Mouse (Mus musculus): ENCODE measurements around the gene Zscan29. TPM values are rescaled to one million over a fixed set of nuclear protein-coding genes. Genes with fewer than 3 reads are reported as not detected.

Gene Zscan29
- 10 to 100 TPM; 36.3 to 41.3 TPM for polyA plus RNA-seq (2017; shearing (Covaris generic))

DNA sequence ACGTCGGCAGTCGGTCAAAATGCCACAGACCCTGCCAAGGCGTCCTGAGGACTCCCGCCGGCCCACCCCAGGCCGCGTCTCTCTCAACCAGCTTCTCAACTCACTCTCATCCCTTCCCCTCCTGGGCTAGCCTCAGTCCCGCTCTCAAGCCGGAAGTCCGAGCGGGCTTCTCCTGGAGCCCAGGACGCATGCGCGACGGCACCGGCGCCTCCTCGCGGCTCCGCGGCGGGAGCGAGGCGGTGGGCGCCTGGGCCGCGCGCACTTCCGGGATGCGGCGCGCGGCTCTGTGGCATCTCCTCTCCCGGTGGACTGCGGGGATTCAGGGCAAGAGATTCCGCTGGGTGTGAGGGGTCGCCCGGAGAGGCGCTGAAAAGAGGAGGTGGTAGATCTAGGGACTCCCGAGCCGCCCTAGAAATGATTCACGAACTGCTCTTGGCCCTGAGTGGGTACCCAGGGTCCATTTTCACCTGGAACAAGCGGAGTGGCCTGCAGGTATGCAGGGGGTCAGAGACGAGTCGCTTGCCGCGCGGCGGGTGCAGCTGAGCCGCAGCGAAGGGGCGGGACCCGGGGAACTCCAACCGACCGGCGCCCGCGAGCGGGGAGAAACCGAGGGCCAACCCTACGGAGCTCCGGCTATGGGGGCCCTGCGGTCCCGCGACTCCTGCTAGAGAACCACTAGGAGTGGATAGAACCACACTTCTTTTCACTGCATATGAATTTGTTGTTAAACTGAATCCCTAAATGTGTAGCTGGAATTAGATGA, at the start of gene Zscan29:
TSS of gene Zscan29 (minus strand) at position 146 of the 763 bp plus-strand sequence.

DNA sequence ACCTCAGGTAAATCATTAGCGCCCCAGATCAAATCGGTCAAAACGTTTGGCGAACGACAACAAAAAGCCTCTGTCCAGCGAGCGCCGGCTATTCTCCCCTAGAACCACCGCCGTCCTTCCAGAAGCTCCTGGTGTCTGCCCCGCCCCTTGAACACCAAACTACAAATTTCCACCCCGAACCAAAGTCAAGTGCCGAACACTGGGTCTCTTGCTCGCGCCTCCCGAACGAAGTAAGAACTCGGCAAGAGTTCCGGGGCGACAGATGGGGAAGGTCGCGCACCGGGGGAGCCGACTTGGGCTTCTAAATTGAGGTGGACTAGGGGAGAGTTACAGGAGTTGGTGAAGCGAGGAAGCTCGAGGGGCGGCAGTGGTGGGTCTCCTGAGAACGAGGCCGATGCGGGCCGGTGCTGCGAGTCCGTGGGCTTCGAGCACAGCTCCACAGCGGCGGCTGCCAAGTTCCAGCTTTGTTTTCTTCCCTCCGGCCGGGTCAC, 399 bp downstream of the Zscan29 start, which contains the start of gene Tubgcp4:
TSS of gene Tubgcp4 (plus strand) at position 174 of the 491 bp plus-strand sequence.

DNA sequence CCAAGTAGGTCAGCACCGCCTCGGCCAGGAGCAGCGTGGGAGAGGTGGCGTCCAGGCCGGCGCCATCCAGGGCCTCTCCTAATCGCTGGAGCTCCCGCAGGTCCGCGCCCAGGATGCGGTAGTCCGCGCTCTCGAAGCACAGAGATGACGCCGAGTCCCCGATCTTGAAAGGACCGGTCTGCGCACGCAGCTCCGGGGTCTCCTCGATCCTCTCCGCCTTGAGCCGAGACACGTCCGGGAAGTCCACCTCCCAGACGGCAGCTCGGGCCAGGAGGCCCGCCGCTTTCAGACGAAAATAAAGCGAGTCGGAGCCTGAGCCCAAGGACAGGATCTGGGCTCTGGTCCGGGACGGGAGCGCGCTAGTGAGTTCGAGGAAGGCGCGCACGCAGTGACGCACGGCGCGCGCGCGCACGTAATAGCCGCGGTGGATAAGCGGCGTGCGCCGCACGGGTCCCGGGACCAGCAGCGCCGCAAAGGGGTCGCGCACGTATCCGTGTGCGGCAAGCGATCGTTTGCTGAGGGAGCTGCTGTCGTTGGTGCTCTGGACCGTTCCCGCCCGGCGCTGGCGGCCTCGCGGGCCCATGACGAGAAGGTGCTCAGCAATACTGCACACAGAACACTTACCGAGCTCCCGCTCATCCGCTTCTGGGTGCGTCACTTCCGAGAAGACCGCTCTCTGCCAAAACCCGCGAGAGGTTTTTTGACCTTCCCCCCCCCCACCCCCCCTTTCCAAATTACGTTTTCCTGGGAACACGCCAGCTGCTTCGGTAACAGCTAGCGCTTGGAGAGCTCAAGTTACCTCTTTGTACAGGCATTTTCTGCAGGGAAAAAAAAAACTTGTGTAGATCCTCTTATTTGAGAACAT, 30.7 kb downstream of the Zscan29 start, which contains the start of the genes Adal and Lcmt2:
TSS of gene Adal (plus strand) at position 411 of the 865 bp plus-strand sequence.
TSS of gene Lcmt2 (minus strand) at position 636 of the 865 bp plus-strand sequence.

DNA sequence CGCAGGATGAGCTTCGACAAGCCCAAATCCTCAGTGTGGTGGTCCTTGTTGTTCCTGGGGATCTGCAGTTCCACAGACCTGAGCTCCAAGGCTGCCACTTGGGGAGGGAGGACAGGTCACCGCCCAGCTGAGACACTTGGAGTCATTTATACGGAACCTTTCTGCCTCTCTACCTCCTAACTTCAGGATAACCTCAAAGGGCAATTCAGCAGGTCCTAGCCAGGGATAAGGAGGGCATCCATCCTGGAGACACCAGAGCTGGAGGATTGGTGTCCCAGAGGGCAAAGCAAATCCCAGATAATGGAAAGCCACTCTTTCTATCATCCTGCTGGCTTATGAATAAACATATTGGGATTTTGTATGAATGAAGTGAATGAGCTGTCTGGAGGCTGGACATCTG, 61.2 kb downstream of the Zscan29 start, which contains the start of gene Tgm7:
TSS of gene Tgm7 (minus strand) at position 101 of the 400 bp plus-strand sequence.

Other genes with a start within 250 kb of the Zscan29 start
- 10 to 100 TPM; 51.6 to 63.6 TPM for gene Ubr1, start 200.4 kb downstream of the Zscan29 start, polyA plus RNA-seq (2017; shearing (Covaris generic))
- gene Tmem62, start 194.1 kb downstream of the Zscan29 start, polyA plus RNA-seq (2017; shearing (Covaris generic)), result 10 to 100 TPM; 28.1 to 38.0 TPM
- gene Ccndbp1, start 162.7 kb downstream of the Zscan29 start, polyA plus RNA-seq (2017; shearing (Covaris generic)), result 100 to 1,000 TPM; 137 to 151 TPM
- under 1 TPM; 0.08 to 0.16 TPM for gene Epb42, start 134.1 kb downstream of the Zscan29 start, polyA plus RNA-seq (2017; shearing (Covaris generic))
- gene Tgm5, start 85.3 kb downstream of the Zscan29 start, polyA plus RNA-seq (2017; shearing (Covaris generic)), result under 1 TPM; 0.25 to 0.49 TPM
- under 1 TPM; 0.10 to 0.26 TPM for gene Tgm7, start 61.3 kb downstream of the Zscan29 start, polyA plus RNA-seq (2017; shearing (Covaris generic))
- 10 to 100 TPM; 15.9 to 18.3 TPM for gene Adal, start 30.7 kb downstream of the Zscan29 start, polyA plus RNA-seq (2017; shearing (Covaris generic))
- gene Lcmt2, start 30.5 kb downstream of the Zscan29 start, polyA plus RNA-seq (2017; shearing (Covaris generic)), result 10 to 100 TPM; 18.4 to 29.0 TPM
- gene Tubgcp4, start 471 bp downstream of the Zscan29 start, polyA plus RNA-seq (2017; shearing (Covaris generic)), result 10 to 100 TPM; 76.3 to 77.3 TPM
- 10 to 100 TPM; 52.9 to 53.3 TPM for gene Trp53bp1, start 100.3 kb upstream of the Zscan29 start, polyA plus RNA-seq (2017; shearing (Covaris generic))
- under 1 TPM; 0.18 to 0.20 TPM for gene Map1a, start 118.5 kb upstream of the Zscan29 start, polyA plus RNA-seq (2017; shearing (Covaris generic))
- gene Ppip5k1, start 184.3 kb upstream of the Zscan29 start, polyA plus RNA-seq (2017; shearing (Covaris generic)), result 10 to 100 TPM; 11.5 to 20.2 TPM
- 1 to 10 TPM in 1 of 2 experiments, under 1 TPM in 1; 0.73 to 3.3 TPM for gene Ckmt1, start 186.6 kb upstream of the Zscan29 start, polyA plus RNA-seq (2017; shearing (Covaris generic))
- gene Strc, start 216.0 kb upstream of the Zscan29 start, polyA plus RNA-seq (2017; shearing (Covaris generic)), result under 1 TPM in 1 of 2 experiments, not detected in 1; 0.21 TPM
- gene Pdia3, start 242.7 kb upstream of the Zscan29 start, polyA plus RNA-seq (2017; shearing (Covaris generic)), result 100 to 1,000 TPM; 670 to 712 TPM
- 1 to 10 TPM; 3.0 to 3.9 TPM for gene Catsper2, start 242.7 kb upstream of the Zscan29 start, polyA plus RNA-seq (2017; shearing (Covaris generic))